Mouse (Mus musculus) monocyte, adult 59 days (primary cell): ENCODE data around the gene Fgf3. TPM values are rescaled to one million over a fixed set of nuclear protein-coding genes. Genes with fewer than 3 reads are reported as not detected.

Source experiments
- total RNA-seq, 2 experiments: library from RNA; stranded (reverse); gene quantifications; one replicate each; pipeline ENCODE4 v1.2.4; 2023

The Fgf3 gene
- total RNA-seq, result not detected

GRCm38 (mm10) chr7:144837891-144838488, at the start of gene Fgf3:
Fgf3 (plus strand) TSS chr7:144838083.

DNA sequence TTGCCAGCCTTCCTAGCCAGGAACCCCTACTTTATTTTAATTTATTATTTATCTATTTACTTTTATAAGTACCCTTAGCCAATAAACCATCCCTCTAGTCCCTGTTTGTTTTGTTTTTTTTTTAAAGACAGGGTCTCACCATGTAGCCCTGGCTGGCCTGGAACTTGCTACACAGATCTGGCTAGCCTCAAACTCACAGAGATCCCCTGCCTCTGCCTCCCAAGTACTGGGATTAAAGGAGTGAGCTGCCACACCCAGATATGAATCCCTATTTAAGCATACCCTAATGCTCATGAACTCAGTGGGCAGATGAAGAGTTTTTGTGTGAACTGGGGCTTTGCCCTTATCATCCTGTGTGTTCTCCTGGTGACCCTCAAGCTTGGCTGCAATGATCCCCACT, 9.2 kb downstream of the Fgf3 start, which contains the start of gene Fgf4:
TSS of gene Fgf4 (plus strand) at position 301 of the 400 bp plus-strand sequence.

Other genes starting within 250 kb of the Fgf3 start
- gene Ano1, start 86.1 kb upstream of the Fgf3 start, total RNA-seq, result under 1 TPM; 0.58 to 0.64 TPM
- not detected for gene Fgf4, start 9.3 kb downstream of the Fgf3 start, total RNA-seq
- gene Fgf15, start 58.4 kb downstream of the Fgf3 start, total RNA-seq, result not detected
- 10 to 100 TPM; 24.9 to 25.0 TPM for gene LTO1, start 77.0 kb downstream of the Fgf3 start, total RNA-seq
- gene Ccnd1, start 101.8 kb downstream of the Fgf3 start, total RNA-seq, result 10 to 100 TPM; 17.9 to 18.1 TPM